Mouse (Mus musculus) MEL (cell line): ENCODE data around the gene Idh3b. TPM values are rescaled to one million over a fixed set of nuclear protein-coding genes. Genes with fewer than 3 reads are reported as not detected.

Source experiments
- DNase-seq: peaks from one replicate; pipeline ENCODE4 v3.0.0; 2011; ENCODE audit warnings: low read depth, low spot score
- H3K27ac ChIP-seq: 2 replicates; pipeline ENCODE4 v1.5.1; 2012; ENCODE audit warnings: low read depth, mild to moderate bottlenecking, control low read depth, low read length, moderate library complexity; ENCODE audit not compliant: control insufficient read depth
- H3K27me3 ChIP-seq, 2 experiments: fragments of 150-350 bp in 1 of 2; sonication (generic) in 1 of 2; 2 replicates each; pipeline ENCODE4 v1.6.1; 2012; ENCODE audit warnings: low read length in 2 of 2, mild to moderate bottlenecking in 2 of 2, improper control_type of control experiment in 1 of 2, moderate library complexity in 1 of 2; ENCODE audit not compliant: insufficient read depth in 2 of 2, control insufficient read depth in 1 of 2
- H3K36me3 ChIP-seq, 2 experiments: 2 replicates each; pipeline ENCODE4 v1.6.1; 2012 to 2014; ENCODE audit warnings: low read length in 2 of 2, improper control_type of control experiment in 1 of 2, inconsistent platforms in 1 of 2, mild to moderate bottlenecking in 1 of 2; ENCODE audit not compliant: insufficient read depth in 2 of 2, control insufficient read depth in 1 of 2
- H3K4me1 ChIP-seq, 2 experiments: fragments of 150-350 bp in 1 of 2; sonication (generic) in 1 of 2; 2 replicates each; pipeline ENCODE4 v1.6.1; 2012; ENCODE audit warnings: low read length in 2 of 2, improper control_type of control experiment in 1 of 2, mild to moderate bottlenecking in 1 of 2; ENCODE audit not compliant: insufficient read depth in 2 of 2, control insufficient read depth in 1 of 2
- H3K4me3 ChIP-seq, 2 experiments: fragments of 150-350 bp in 1 of 2; sonication (generic) in 1 of 2; 2 replicates each; pipeline ENCODE4 v1.5.1; 2012; ENCODE audit warnings: low read depth in 2 of 2, low read length in 2 of 2, mild to moderate bottlenecking in 2 of 2, moderate library complexity in 2 of 2, control low read depth in 1 of 2, improper control_type of control experiment in 1 of 2; ENCODE audit not compliant: control insufficient read depth in 1 of 2, insufficient read depth in 1 of 2
- H3K79me2 ChIP-seq: 2 replicates; pipeline ENCODE4 v1.6.1; 2012; ENCODE audit warnings: mild to moderate bottlenecking, low read length, moderate library complexity; ENCODE audit not compliant: control insufficient read depth, poor library complexity, insufficient read depth
- H3K9ac ChIP-seq: 2 replicates; pipeline ENCODE4 v1.6.1; 2012; ENCODE audit warnings: low read depth, mild to moderate bottlenecking, control low read depth, low read length, moderate library complexity; ENCODE audit not compliant: control insufficient read depth, poor library complexity, severe bottlenecking
- H3K9me3 ChIP-seq: fragments of 150-350 bp; sonication (generic); replicated peaks from 2 replicates; pipeline ENCODE4 v1.6.1; 2012; ENCODE audit warnings: mild to moderate bottlenecking, low read length, improper control_type of control experiment, moderate library complexity; ENCODE audit not compliant: insufficient read depth
- BHLHE40 ChIP-seq: IDR thresholded peaks from 2 replicates; pipeline ENCODE4 v1.6.1; 2012; ENCODE audit warnings: low read depth, mild to moderate bottlenecking, inconsistent platforms, low read length, improper control_type of control experiment, borderline replicate concordance
- CHD1 ChIP-seq: IDR thresholded peaks from 2 replicates; pipeline ENCODE4 v1.6.1; 2012; ENCODE audit warnings: low read depth, mild to moderate bottlenecking, inconsistent platforms, low read length, improper control_type of control experiment
- CTCF ChIP-seq, 3 experiments: IDR thresholded peaks in 2 of 3; conservative IDR thresholded peaks in 1 of 3; 2 replicates each; pipeline ENCODE4 v1.5.1; 2011 to 2012; ENCODE audit warnings: low read length in 3 of 3, low read depth in 2 of 3, mild to moderate bottlenecking in 2 of 3, improper control_type of control experiment in 1 of 3, inconsistent platforms in 1 of 3, mixed read lengths in 1 of 3, moderate library complexity in 1 of 3; ENCODE audit not compliant: control insufficient read depth in 1 of 3, insufficient read depth in 1 of 3, poor library complexity in 1 of 3, severe bottlenecking in 1 of 3
- E2F4 ChIP-seq: IDR thresholded peaks from 2 replicates; pipeline ENCODE4 v1.6.1; 2011; ENCODE audit warnings: low read depth, low read length, improper control_type of control experiment, borderline replicate concordance
- ETS1 ChIP-seq: IDR thresholded peaks from 2 replicates; pipeline ENCODE4 v1.6.1; 2012; ENCODE audit warnings: low read depth, mild to moderate bottlenecking, inconsistent platforms, low read length, improper control_type of control experiment, moderate library complexity
- GATA1 ChIP-seq: IDR thresholded peaks from 2 replicates; pipeline ENCODE4 v1.6.1; 2011; ENCODE audit warnings: low read depth, low read length, improper control_type of control experiment
- HCFC1 ChIP-seq: IDR thresholded peaks from 2 replicates; pipeline ENCODE4 v1.6.1; 2012; ENCODE audit warnings: low read depth, mild to moderate bottlenecking, inconsistent platforms, low read length, improper control_type of control experiment, moderate library complexity
- JUND ChIP-seq: IDR thresholded peaks from 2 replicates; pipeline ENCODE4 v1.6.1; 2011; ENCODE audit warnings: low read depth, mild to moderate bottlenecking, improper control_type of control experiment, low read length
- MAX ChIP-seq: IDR thresholded peaks from 2 replicates; pipeline ENCODE4 v1.6.1; 2011; ENCODE audit warnings: low read length, improper control_type of control experiment
- MAZ ChIP-seq: IDR thresholded peaks from 2 replicates; pipeline ENCODE4 v1.6.1; 2012; ENCODE audit warnings: low read depth, mild to moderate bottlenecking, inconsistent platforms, low read length, improper control_type of control experiment
- MEF2A ChIP-seq: IDR thresholded peaks from 2 replicates; pipeline ENCODE4 v1.6.1; 2014; ENCODE audit warnings: low read depth, mild to moderate bottlenecking, inconsistent platforms, low read length, improper control_type of control experiment; ENCODE audit not compliant: poor library complexity, insufficient replicate concordance, severe bottlenecking; ENCODE audit errors: extremely low read depth
- MXI1 ChIP-seq: IDR thresholded peaks from 2 replicates; pipeline ENCODE4 v1.6.1; 2011; ENCODE audit warnings: mild to moderate bottlenecking, low read depth, low read length, improper control_type of control experiment
- NRF1 ChIP-seq: IDR thresholded peaks from 2 replicates; pipeline ENCODE4 v1.6.1; 2014; ENCODE audit warnings: low read depth, mild to moderate bottlenecking, inconsistent platforms, low read length, improper control_type of control experiment, moderate library complexity; ENCODE audit not compliant: poor library complexity, insufficient read depth, severe bottlenecking
- POLR2A ChIP-seq, 2 experiments: IDR thresholded peaks; 2 replicates each; pipeline ENCODE4 v1.6.1; 2011 to 2012; ENCODE audit warnings: low read length in 2 of 2, mild to moderate bottlenecking in 2 of 2, control low read depth in 1 of 2, improper control_type of control experiment in 1 of 2, low read depth in 1 of 2, moderate library complexity in 1 of 2; ENCODE audit not compliant: control insufficient read depth in 1 of 2, insufficient read depth in 1 of 2, poor library complexity in 1 of 2
- POLR2AphosphoS2 ChIP-seq: IDR thresholded peaks from 2 replicates; pipeline ENCODE4 v1.6.1; 2011; ENCODE audit warnings: low read length, improper control_type of control experiment
- POLR2AphosphoS5 ChIP-seq: IDR thresholded peaks from 2 replicates; pipeline ENCODE4 v1.6.1; 2012; ENCODE audit warnings: low read depth, borderline replicate concordance, mild to moderate bottlenecking, inconsistent platforms, low read length, moderate library complexity, mixed read lengths
- RAD21 ChIP-seq: IDR thresholded peaks from 2 replicates; pipeline ENCODE4 v1.6.1; 2011; ENCODE audit warnings: mild to moderate bottlenecking, low read depth, low read length, improper control_type of control experiment
- RCOR1 ChIP-seq: IDR thresholded peaks from 2 replicates; pipeline ENCODE4 v1.6.1; 2012; ENCODE audit warnings: low read depth, mild to moderate bottlenecking, inconsistent platforms, low read length, improper control_type of control experiment
- SMC3 ChIP-seq: IDR thresholded peaks from 2 replicates; pipeline ENCODE4 v1.6.1; 2011; ENCODE audit warnings: low read depth, low read length, improper control_type of control experiment
- TBP ChIP-seq: IDR thresholded peaks from 2 replicates; pipeline ENCODE4 v1.8.0; 2011; ENCODE audit warnings: low read depth, low read length, improper control_type of control experiment
- UBTF ChIP-seq: IDR thresholded peaks from 2 replicates; pipeline ENCODE4 v1.6.1; 2012; ENCODE audit warnings: low read depth, mild to moderate bottlenecking, inconsistent platforms, low read length, improper control_type of control experiment, moderate library complexity, borderline replicate concordance; ENCODE audit not compliant: insufficient read depth
- USF1 ChIP-seq: IDR thresholded peaks from 2 replicates; pipeline ENCODE4 v1.6.1; 2014; ENCODE audit warnings: low read depth, mild to moderate bottlenecking, inconsistent platforms, low read length, improper control_type of control experiment, moderate library complexity
- ZC3H11A ChIP-seq: IDR thresholded peaks from 2 replicates; pipeline ENCODE4 v1.6.1; 2012; ENCODE audit warnings: low read depth, mild to moderate bottlenecking, inconsistent platforms, low read length, improper control_type of control experiment
- ZKSCAN1 ChIP-seq: IDR thresholded peaks from 2 replicates; pipeline ENCODE4 v1.6.1; 2012; ENCODE audit warnings: low read depth, mild to moderate bottlenecking, inconsistent platforms, low read length, improper control_type of control experiment, moderate library complexity
- ZMIZ1 ChIP-seq: IDR thresholded peaks from 2 replicates; pipeline ENCODE4 v1.6.1; 2012; ENCODE audit warnings: low read depth, mild to moderate bottlenecking, inconsistent platforms, low read length, improper control_type of control experiment, moderate library complexity
- ZNF384 ChIP-seq: IDR thresholded peaks from 2 replicates; pipeline ENCODE4 v1.6.1; 2012; ENCODE audit warnings: low read depth, mild to moderate bottlenecking, inconsistent platforms, low read length, improper control_type of control experiment
- polyA plus RNA-seq, 2 experiments: library from polyadenylated mRNA; stranded (reverse) in 1 of 2; unstranded in 1 of 2; fragments of >175 nt in 1 of 2; fragments of >200 nt in 1 of 2; gene quantifications; 2 replicates each; pipeline versions ENCODE4 v1.2.1 to v1.2.4; 2012; ENCODE audit warnings: low replicate concordance in 2 of 2, low read depth in 1 of 2; ENCODE audit not compliant: insufficient read length in 2 of 2, insufficient read depth in 1 of 2, missing spikeins in 1 of 2
- total RNA-seq: library from RNA; depleted of rRNA; stranded (reverse); fragments of 300-350 nt; gene quantifications from 2 replicates; pipeline ENCODE4 v1.2.3, GENCODE M21; 2012

The Idh3b gene
- total and polyA plus RNA-seq, 3 experiments: 210 to 1,030 (median 551) TPM

DNA sequence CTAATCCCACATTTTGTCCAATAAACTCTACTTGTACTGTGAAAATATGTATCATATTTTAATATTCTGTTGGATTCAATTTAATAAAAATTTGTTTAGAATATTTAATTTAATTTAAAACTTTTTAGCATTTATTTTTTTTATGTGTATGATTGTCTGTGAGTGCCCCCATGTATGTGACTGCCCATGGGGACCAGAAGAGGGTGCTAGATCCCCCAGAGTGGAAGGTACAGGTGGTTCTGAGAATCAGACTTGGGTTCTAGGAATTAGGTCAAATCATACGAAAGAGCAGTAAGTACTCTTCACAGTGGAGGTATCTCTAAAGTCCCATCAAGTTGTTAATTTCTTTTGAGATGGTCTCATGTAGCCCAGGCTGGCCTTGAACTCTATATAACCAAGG lies 42.7 kb upstream of the Idh3b start (continued):
- no peak for TF ChIP-seq TBP
- no peak for TF ChIP-seq USF1
- no peak for TF ChIP-seq UBTF
- no peak for TF ChIP-seq BHLHE40
- no peak for TF ChIP-seq CHD1
- no peak for TF ChIP-seq ZNF384
- TF ChIP-seq MXI1: no peak
- TF ChIP-seq ZMIZ1: no peak
- no peak for TF ChIP-seq RCOR1
- TF ChIP-seq POLR2AphosphoS5: no peak
- peak; percentile 49 for TF ChIP-seq RAD21

- H3K27me3 ChIP-seq: no peaks in the 10 kb centered on the region
- H3K36me3 ChIP-seq: no peaks in the 10 kb centered on the region
- H3K9ac ChIP-seq: no peak overlapping the region
- H3K4me3 ChIP-seq: no peak overlapping the region
- TF ChIP-seq CTCF (IDR thresholded peaks at IDR 0.05 in 2 of 3, conservative IDR thresholded peaks at IDR 0.05 in 1 of 3; ENCODE audit: control insufficient read depth in 1 of 3, insufficient read depth in 1 of 3, low read depth in 2 of 3, low read length in 3 of 3, poor library complexity in 1 of 3, severe bottlenecking in 1 of 3) (no peak), ZC3H11A (no peak), POLR2AphosphoS5 (no peak), RAD21 (no peak), NRF1 (no peak), UBTF (no peak), ZNF384 (no peak), MAX (no peak)
- TF ChIP-seq, all 39 proteins: peak for 0
- no peak for DNase-seq
- H3K79me2 ChIP-seq: no peaks in the 10 kb centered on the region
- no peak overlapping the region for H3K27ac ChIP-seq
- H3K9me3 ChIP-seq: no peaks in the 10 kb centered on the region
- no peaks in the 10 kb centered on the region; a peak in 1 of 4 replicates for H3K4me1 ChIP-seq
These were observed 18.7 kb upstream of the Idh3b start for GRCm38 (mm10) chr2:130303014-130303413.

DNA sequence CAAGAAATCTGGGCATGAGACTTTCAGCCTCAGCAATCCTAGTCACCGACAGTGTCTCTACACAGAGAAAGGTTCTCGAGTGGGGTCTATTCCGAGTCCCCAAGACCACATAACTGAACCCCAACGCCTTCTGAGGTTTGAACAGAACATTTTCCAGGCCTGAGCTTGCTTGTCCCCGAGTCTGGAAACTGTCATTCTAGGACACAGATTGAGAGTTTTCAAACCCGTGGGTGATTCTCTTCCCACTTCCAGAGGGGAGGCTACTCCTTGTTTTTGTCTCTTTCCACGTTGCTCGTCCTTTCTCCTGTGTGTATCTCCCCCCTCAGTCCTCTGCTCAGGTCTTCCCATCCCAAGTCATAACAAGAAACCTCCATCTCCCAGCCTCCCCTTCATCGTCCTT lies 13.2 kb upstream of the Idh3b start:
- Histone ChIP-seq H3K79me2 (no peaks in the 10 kb centered on the region), H3K27ac (no peak overlapping the region), H3K9ac (no peak overlapping the region), H3K27me3 (no peaks in the 10 kb centered on the region), H3K4me3 (no peak overlapping the region), H3K9me3 (no peaks in the 10 kb centered on the region), H3K4me1 (peaks cover 6 to 17% of the 10 kb centered on the region in 2 experiments; a peak in 3 of 4 replicates), H3K36me3 (peaks cover 0 to 9% of the 10 kb centered on the region in 2 experiments; a peak in 2 of 4 replicates)
- TF ChIP-seq ZKSCAN1 (no peak), POLR2AphosphoS2 (no peak), SMC3 (no peak), MEF2A (no peak), GATA1 (no peak), E2F4 (no peak), USF1 (no peak), POLR2A (IDR thresholded peaks at IDR 0.05; ENCODE audit: control insufficient read depth in 1 of 2, insufficient read depth in 1 of 2, low read depth in 1 of 2, low read length in 2 of 2, poor library complexity in 1 of 2) (no peak), MAZ (no peak), JUND (no peak), ETS1 (no peak), HCFC1 (no peak), CHD1 (no peak)
- no peak for DNase-seq
